Mouse (Mus musculus) inflammation-experienced regulatory T-cells, adult 6 months (primary cell): ENCODE results near the gene Slc35g1. TPM values are rescaled to one million over a fixed set of nuclear protein-coding genes. Genes with fewer than 3 reads are reported as not detected.

ENCODE experiments used
- polyA plus RNA-seq, 3 experiments: library from polyadenylated mRNA; unstranded; fragments of 100-300 nt; shearing (Covaris generic); gene quantifications; one replicate each; pipeline ENCODE4 v1.2.1; 2017

The Slc35g1 gene
- polyA plus RNA-seq, 3 experiments from 2014 or later: 3.5 to 7.3 (median 5.0) TPM

Other genes starting within 250 kb of the Slc35g1 start
- gene Fra10ac1, start 171.8 kb upstream of the Slc35g1 start, polyA plus RNA-seq: 10 to 100 TPM; 20.0 to 34.9 (median 33.3) TPM
- gene Lgi1, start 131.4 kb upstream of the Slc35g1 start, polyA plus RNA-seq: under 1 TPM in 1 of 3 experiments, not detected in 2; 0.30 TPM
- gene Plce1, start 85.1 kb downstream of the Slc35g1 start, polyA plus RNA-seq: under 1 TPM; 0.05 to 0.16 (median 0.05) TPM